Mouse (Mus musculus) heart, embryonic 11.5 days (tissue): ENCODE data around the gene 9130213A22Rik. TPM values are rescaled to one million over a fixed set of nuclear protein-coding genes. Genes with fewer than 3 reads are reported as not detected.

Source experiments
- ATAC-seq: fragments of 200-750 bp; cut with Nextera tagmentation; replicated peaks from 2 replicates; pipeline ENCODE4 v1.8.0; 2017; ENCODE audit warnings: moderate library complexity; ENCODE audit not compliant: insufficient number of reproducible peaks, low FRiP score, low TSS enrichment
- H3K27ac ChIP-seq: fragments of 300-500 bp; sonication (generic); 2 replicates; pipeline ENCODE4 v1.5.1; 2014; ENCODE audit warnings: mild to moderate bottlenecking, low read depth, low read length
- H3K27me3 ChIP-seq: fragments of 300-500 bp; sonication (generic); 2 replicates; pipeline ENCODE4 v1.6.1; 2014; ENCODE audit warnings: mild to moderate bottlenecking, low read length, mixed read lengths; ENCODE audit not compliant: control insufficient read depth, insufficient read depth
- H3K36me3 ChIP-seq: fragments of 300-500 bp; sonication (generic); 2 replicates; pipeline ENCODE4 v1.6.1; 2014; ENCODE audit warnings: mild to moderate bottlenecking, low read length, moderate library complexity, mixed read lengths; ENCODE audit not compliant: control insufficient read depth, insufficient read depth
- H3K4me1 ChIP-seq: fragments of 300-500 bp; sonication (generic); 2 replicates; pipeline ENCODE4 v1.6.1; 2014; ENCODE audit warnings: low read length; ENCODE audit not compliant: control insufficient read depth, insufficient read depth
- H3K4me2 ChIP-seq: fragments of 300-500 bp; sonication (generic); 2 replicates; pipeline ENCODE4 v1.6.1; 2014; ENCODE audit warnings: mild to moderate bottlenecking, moderate library complexity
- H3K4me3 ChIP-seq: fragments of 300-500 bp; sonication (generic); 2 replicates; pipeline ENCODE4 v1.5.1; 2014; ENCODE audit warnings: low read depth, low read length
- H3K9ac ChIP-seq: fragments of 300-500 bp; sonication (generic); 2 replicates; pipeline ENCODE4 v1.6.1; 2014; ENCODE audit warnings: mild to moderate bottlenecking, low read depth, low read length, moderate library complexity
- H3K9me3 ChIP-seq: fragments of 300-500 bp; sonication (generic); replicated peaks from 2 replicates; pipeline ENCODE4 v1.6.1; 2016; ENCODE audit warnings: low read length; ENCODE audit not compliant: control insufficient read depth
- WGBS: fragments of 180-500 bp; shearing (Covaris S2); extraction: QIAGEN DNeasy Blood & Tissue Kit; methylation state at CpG from one replicate; pipeline ENCODE4 v1.1.7; 2014; ENCODE audit not compliant: insufficient replicate concordance; 5-methylcytosine and 5-hydroxymethylcytosine counted together
- polyA plus RNA-seq: library from polyadenylated mRNA; unstranded; fragments of >200 nt; fragmentation: Nextera tagmentation; extraction: Ambion mirVana; gene quantifications from 2 replicates; pipeline ENCODE4 v1.2.1, GENCODE M21; 2014

The 9130213A22Rik gene
- polyA plus RNA-seq, 1 experiment from 2014 or later: 0.49 TPM

- no peak for ATAC-seq
- H3K9ac ChIP-seq: no peak overlapping the region
- WGBS: 61% methylated on average over 6 of the region's 6 CpGs
Observed at GRCm38 (mm10) chr11:69149728-69150127, 27.3 kb upstream of the 9130213A22Rik start.

GRCm38 (mm10) chr11:69148451-69148960 lies 26.1 kb upstream of the 9130213A22Rik start:
- Histone ChIP-seq H3K4me2 (no peak overlapping the region), H3K27me3 (peaks cover 12% of the 10 kb centered on the region), H3K36me3 (no peaks in the 10 kb centered on the region), H3K9me3 (no peaks in the 10 kb centered on the region), H3K9ac (no peak overlapping the region), H3K4me3 (no peak overlapping the region), H3K27ac (no peak overlapping the region), H3K4me1 (no peaks in the 10 kb centered on the region)
- 79% methylated on average over 5 of the region's 5 CpGs for WGBS
- ATAC-seq: no peak

More at GRCm38 (mm10) chr11:69149728-69150127, 27.3 kb upstream of the 9130213A22Rik start:
- no peaks in the 10 kb centered on the region for H3K4me1 ChIP-seq
- no peaks in the 10 kb centered on the region for H3K36me3 ChIP-seq
- H3K4me2 ChIP-seq: no peak overlapping the region
- H3K27ac ChIP-seq: no peak overlapping the region
- H3K4me3 ChIP-seq: no peak overlapping the region
- H3K27me3 ChIP-seq: peaks cover 14% of the 10 kb centered on the region
- H3K9me3 ChIP-seq: no peaks in the 10 kb centered on the region

- Histone ChIP-seq H3K9me3 (no peaks in the 10 kb centered on the region), H3K27me3 (peaks cover 11% of the 10 kb centered on the region)
- 74% methylated on average over 7 of the region's 7 CpGs for WGBS
Observed at GRCm38 (mm10) chr11:69147546-69147945, 25.2 kb upstream of the 9130213A22Rik start.

GRCm38 (mm10) chr11:69135361-69135760 lies 13.0 kb upstream of the 9130213A22Rik start:
- Histone ChIP-seq H3K4me1 (peaks cover 7% of the 10 kb centered on the region; the same call in 1 of the 2 replicates), H3K27ac (no peak overlapping the region), H3K4me2 (no peak overlapping the region), H3K27me3 (peaks cover 12% of the 10 kb centered on the region), H3K36me3 (no peaks in the 10 kb centered on the region), H3K9ac (no peak overlapping the region), H3K9me3 (no peaks in the 10 kb centered on the region), H3K4me3 (no peak overlapping the region)
- 86% methylated on average over 6 of the region's 6 CpGs for WGBS
- no peak for ATAC-seq

More at GRCm38 (mm10) chr11:69147546-69147945, 25.2 kb upstream of the 9130213A22Rik start:
- H3K36me3 ChIP-seq: no peaks in the 10 kb centered on the region
- no peak overlapping the region for H3K4me2 ChIP-seq
- H3K4me3 ChIP-seq: no peak overlapping the region
- H3K27ac ChIP-seq: no peak overlapping the region
- no peak overlapping the region for H3K9ac ChIP-seq
- H3K4me1 ChIP-seq: no peaks in the 10 kb centered on the region
- no peak for ATAC-seq

GRCm38 (mm10) chr11:69134622-69134968 lies 12.2 kb upstream of the 9130213A22Rik start:
- Histone ChIP-seq H3K36me3 (no peaks in the 10 kb centered on the region), H3K9me3 (no peaks in the 10 kb centered on the region), H3K27me3 (peaks cover 12% of the 10 kb centered on the region), H3K9ac (peak overlapping the region; percentile 67), H3K4me2 (peak overlapping the region; percentile 89), H3K4me1 (peaks cover 7% of the 10 kb centered on the region; the same call in 1 of the 2 replicates), H3K4me3 (peak overlapping the region; percentile 51), H3K27ac (no peak overlapping the region)
- whole genome bisulfite sequencing: 31% methylated on average over 8 of the region's 8 CpGs
- ATAC-seq: no peak; the same call in 1 of the 2 replicates

GRCm38 (mm10) chr11:69133923-69134621 lies 11.7 kb upstream of the 9130213A22Rik start:
- peak overlapping the region; percentile 67 for H3K9ac ChIP-seq
- peak; percentile 62; the same call in 1 of the 2 replicates for ATAC-seq
- peak overlapping the region; percentile 51 for H3K4me3 ChIP-seq
- H3K4me1 ChIP-seq: peaks cover 7% of the 10 kb centered on the region; the same call in 1 of the 2 replicates
- H3K9me3 ChIP-seq: no peaks in the 10 kb centered on the region
- H3K36me3 ChIP-seq: no peaks in the 10 kb centered on the region
- peak overlapping the region; percentile 89 for H3K4me2 ChIP-seq
- under 1% methylated on average over 34 of the region's 34 CpGs for WGBS
- H3K27me3 ChIP-seq: peaks cover 12% of the 10 kb centered on the region
- no peak overlapping the region for H3K27ac ChIP-seq

- ATAC-seq: no peak
- Histone ChIP-seq H3K27ac (no peak overlapping the region), H3K4me3 (peak overlapping the region; percentile 51), H3K27me3 (peaks cover 12% of the 10 kb centered on the region), H3K9ac (no peak overlapping the region; the same call in 1 of the 2 replicates), H3K4me1 (peaks cover 7% of the 10 kb centered on the region; the same call in 1 of the 2 replicates), H3K9me3 (no peaks in the 10 kb centered on the region), H3K4me2 (peak overlapping the region; percentile 89), H3K36me3 (no peaks in the 10 kb centered on the region)
- WGBS: 15% methylated on average over 5 of the region's 5 CpGs
Observed at GRCm38 (mm10) chr11:69133566-69133922, 11.2 kb upstream of the 9130213A22Rik start.

- Histone ChIP-seq H3K4me3 (no peak overlapping the region), H3K27ac (no peak overlapping the region), H3K9ac (no peak overlapping the region), H3K9me3 (no peaks in the 10 kb centered on the region), H3K4me1 (peaks cover 16% of the 10 kb centered on the region), H3K36me3 (no peaks in the 10 kb centered on the region), H3K4me2 (no peak overlapping the region), H3K27me3 (peaks cover 15% of the 10 kb centered on the region)
- WGBS: 58% methylated on average over 8 of the region's 8 CpGs
- no peak for ATAC-seq
Observed at GRCm38 (mm10) chr11:69128426-69129122, 6.2 kb upstream of the 9130213A22Rik start.
